Mouse (Mus musculus) E14TG2a.4 (cell line): Measurements from ENCODE around the gene Mtss1l.

ENCODE experiments used
- CTCF ChIP-seq: conservative IDR thresholded peaks from 2 replicates; pipeline ENCODE4 v1.5.1; 2014; ENCODE audit warnings: low read length
- NANOG ChIP-seq: IDR thresholded peaks from 2 replicates; pipeline ENCODE4 v1.6.1; 2014; ENCODE audit warnings: borderline replicate concordance, low read length, mixed read lengths
- POU5F1 ChIP-seq: IDR thresholded peaks from 2 replicates; pipeline ENCODE4 v1.6.1; 2014; ENCODE audit warnings: low read length, borderline replicate concordance

DNA sequence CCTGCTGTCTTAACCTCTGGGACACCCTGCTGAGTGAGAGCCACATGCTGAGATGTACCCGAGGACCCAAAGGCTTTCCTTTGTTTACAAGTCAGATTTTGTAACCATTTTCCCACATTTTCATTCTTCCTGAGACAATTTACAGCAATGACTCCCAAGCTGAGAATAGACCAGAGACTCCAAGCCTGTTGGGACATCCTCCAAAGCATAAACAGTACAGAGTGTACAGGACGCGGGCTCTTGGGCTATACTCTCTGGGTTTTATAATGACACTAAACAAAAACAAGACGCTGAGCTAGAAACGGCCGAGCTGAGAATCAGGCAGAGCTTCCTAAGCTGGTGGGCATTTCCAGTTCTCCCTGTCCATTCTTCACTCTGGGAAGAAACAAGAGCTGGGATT is 53.4 kb downstream of the Mtss1l start:
- 0 out of 2 replicates have a peak, but pooled peaks have one; percentile 5 for TF ChIP-seq CTCF
- no peak for TF ChIP-seq POU5F1
- TF ChIP-seq NANOG, result no peak
